Mouse (Mus musculus) cortical plate, adult 2 months (tissue): ENCODE measurements around the gene Klhl25.

ENCODE experiments used
- CTCF ChIP-seq: fragments of 200-500 bp; IDR thresholded peaks from 2 replicates; pipeline ENCODE4 v1.5.1; 2011; ENCODE audit warnings: mild to moderate bottlenecking, control low read depth, low read length; ENCODE audit not compliant: insufficient read depth; ENCODE audit errors: extremely low read depth
- POLR2A ChIP-seq: fragments of 200-500 bp; IDR thresholded peaks from 2 replicates; pipeline ENCODE4 v1.6.1; 2011; ENCODE audit warnings: mild to moderate bottlenecking, low read length, control low read depth; ENCODE audit not compliant: insufficient read depth; ENCODE audit errors: extremely low read depth

DNA sequence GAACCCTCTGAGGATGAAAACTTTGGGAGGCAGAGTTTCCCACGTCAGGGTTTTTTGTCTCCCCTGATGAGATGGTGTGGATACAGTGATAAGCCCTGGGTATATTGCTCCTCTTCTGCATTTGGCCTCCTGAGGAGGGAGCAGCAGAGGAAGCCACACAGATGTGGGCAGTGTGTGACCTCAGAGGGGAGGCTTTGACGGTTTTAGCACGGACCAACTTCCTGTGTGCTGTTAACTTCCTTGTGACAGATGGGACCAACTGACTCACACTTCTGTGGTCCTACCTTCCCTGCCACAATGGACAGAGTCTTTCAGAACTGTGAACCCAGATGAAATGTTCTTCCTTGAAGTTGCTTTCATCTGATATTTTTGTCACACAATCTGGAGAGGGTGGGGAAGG is 44.6 kb downstream of the Klhl25 start:
- TF ChIP-seq CTCF, result no peak
- TF ChIP-seq POLR2A, result no peak
